Mouse (Mus musculus) forebrain, embryonic 16.5 days (tissue): ENCODE measurements around the gene Gm20481. TPM values are rescaled to one million over a fixed set of nuclear protein-coding genes. Genes with fewer than 3 reads are reported as not detected.
A peak's percentile ranks its signal among the peaks of the same experiment; 100 is the strongest.
"Not testable (repeated sequence)": the region's sequence is repeated elsewhere in the genome, so short reads cannot be mapped to it uniquely, and the experiment has no call there.

ENCODE experiments used
- ATAC-seq: fragments of 200-750 bp; cut with Nextera tagmentation; 2 replicates; pipeline ENCODE4 v1.8.0; 2017; ENCODE audit warnings: mild to moderate bottlenecking, moderate library complexity
- H3K27ac ChIP-seq: fragments of 300-500 bp; sonication (generic); 2 replicates; pipeline ENCODE4 v1.5.1; 2014; ENCODE audit warnings: low read length, control low read depth
- H3K27me3 ChIP-seq: fragments of 300-500 bp; sonication (generic); replicated peaks from 2 replicates; pipeline ENCODE4 v1.6.1; 2014; ENCODE audit warnings: low read length; ENCODE audit not compliant: control insufficient read depth, insufficient read depth
- H3K36me3 ChIP-seq: fragments of 300-500 bp; sonication (generic); 2 replicates; pipeline ENCODE4 v1.6.1; 2014; ENCODE audit not compliant: control insufficient read depth, insufficient read depth
- H3K4me1 ChIP-seq: fragments of 300-500 bp; sonication (generic); replicated peaks from 2 replicates; pipeline ENCODE4 v1.6.1; 2014; ENCODE audit warnings: low read length; ENCODE audit not compliant: control insufficient read depth, insufficient read depth
- H3K4me2 ChIP-seq: fragments of 300-500 bp; sonication (generic); 2 replicates; pipeline ENCODE4 v1.6.1; 2014; ENCODE audit warnings: mild to moderate bottlenecking, low read length, control low read depth
- H3K4me3 ChIP-seq: fragments of 300-500 bp; sonication (generic); replicated peaks from 2 replicates; pipeline ENCODE4 v1.5.1; 2014; ENCODE audit warnings: mild to moderate bottlenecking, low read length, control low read depth
- H3K9ac ChIP-seq: fragments of 300-500 bp; sonication (generic); replicated peaks from 2 replicates; pipeline ENCODE4 v1.6.1; 2014; ENCODE audit warnings: low read depth, low read length, control low read depth
- H3K9me3 ChIP-seq: fragments of 300-500 bp; sonication (generic); 2 replicates; pipeline ENCODE4 v1.6.1; 2016; ENCODE audit warnings: low read length; ENCODE audit not compliant: control insufficient read depth
- WGBS: fragments of 180-500 bp; shearing (Covaris S2); extraction: QIAGEN DNeasy Blood & Tissue Kit; methylation state at CpG from one replicate; pipeline ENCODE4 v1.1.7; 2014; 5-methylcytosine and 5-hydroxymethylcytosine counted together
- polyA plus RNA-seq: library from polyadenylated mRNA; unstranded; fragments of >200 nt; fragmentation: Nextera tagmentation; extraction: Ambion mirVana; gene quantifications from 2 replicates; pipeline ENCODE4 v1.2.1, GENCODE M21; 2015

The Gm20481 gene
- polyA plus RNA-seq = not detected in 2 replicates

GRCm38 (mm10) chr17:34969822-34970221 is at the start of gene Gm20481:
Gene Gm20481 (plus strand): TSS chr17:34969912.
- H3K27me3 ChIP-seq = peaks cover 18% of the 10 kb centered on the region
- not testable (repeated sequence) for H3K4me3 ChIP-seq, H3K36me3 ChIP-seq, ATAC-seq, H3K27ac ChIP-seq, H3K9ac ChIP-seq, H3K9me3 ChIP-seq, H3K4me1 ChIP-seq, H3K4me2 ChIP-seq
- WGBS = 70% methylated on average over 6 of the region's 11 CpGs

GRCm38 (mm10) chr17:34922939-34923338 is 46.8 kb upstream of the Gm20481 start:
- Histone ChIP-seq H3K27ac (no peak overlapping the region), H3K4me1 (no peaks in the 10 kb centered on the region), H3K4me2 (no peak overlapping the region), H3K9ac (no peak overlapping the region), H3K36me3 (no peaks in the 10 kb centered on the region), H3K9me3 (no peaks in the 10 kb centered on the region), H3K4me3 (no peak overlapping the region), H3K27me3 (no peaks in the 10 kb centered on the region)
- ATAC-seq = no peak
- WGBS = 52% methylated on average over 6 of the region's 6 CpGs

GRCm38 (mm10) chr17:34924258-34924657 is 45.5 kb upstream of the Gm20481 start:
- 65% methylated on average over 5 of the region's 5 CpGs for WGBS
- no peak for ATAC-seq
- Histone ChIP-seq H3K9me3 (no peaks in the 10 kb centered on the region), H3K36me3 (no peaks in the 10 kb centered on the region), H3K27ac (no peak overlapping the region), H3K27me3 (no peaks in the 10 kb centered on the region), H3K4me1 (no peaks in the 10 kb centered on the region), H3K4me3 (no peak overlapping the region), H3K4me2 (no peak overlapping the region), H3K9ac (no peak overlapping the region)

- no peaks in the 10 kb centered on the region for H3K36me3 ChIP-seq
- 86% methylated on average over 18 of the region's 18 CpGs for WGBS
- no peak for ATAC-seq
These were observed 42.2 kb upstream of the Gm20481 start for GRCm38 (mm10) chr17:34927306-34928019.

DNA sequence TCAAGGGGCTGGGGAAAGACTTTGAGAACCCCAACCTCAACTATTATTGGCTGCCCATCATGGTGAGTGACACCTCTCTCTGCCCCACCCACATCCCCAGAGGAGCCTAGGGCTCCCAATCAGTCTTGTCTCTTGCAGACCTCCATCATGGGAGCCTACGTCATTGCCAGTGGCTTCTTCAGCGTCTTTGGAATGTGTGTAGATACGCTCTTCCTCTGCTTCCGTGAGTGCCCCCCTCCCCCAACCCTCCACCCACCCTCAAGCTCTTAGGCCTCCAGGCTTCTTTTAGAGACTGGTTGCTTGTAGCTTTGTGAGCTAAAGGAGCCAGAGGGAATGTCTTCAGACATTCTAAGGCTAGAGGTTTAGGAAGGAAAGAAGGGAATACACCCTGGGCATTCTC is 40.9 kb upstream of the Gm20481 start:
- Histone ChIP-seq H3K27me3 (no peaks in the 10 kb centered on the region), H3K9ac (no peak overlapping the region), H3K4me2 (no peak overlapping the region), H3K36me3 (no peaks in the 10 kb centered on the region), H3K4me1 (peaks cover 9% of the 10 kb centered on the region), H3K4me3 (no peak overlapping the region), H3K9me3 (no peaks in the 10 kb centered on the region), H3K27ac (no peak overlapping the region)
- no peak for ATAC-seq
- 83% methylated on average over 4 of the region's 4 CpGs for WGBS

More at GRCm38 (mm10) chr17:34927306-34928019, 42.2 kb upstream of the Gm20481 start:
- H3K9me3 ChIP-seq = no peaks in the 10 kb centered on the region
- H3K9ac ChIP-seq = no peak overlapping the region
- peaks cover 9% of the 10 kb centered on the region for H3K4me1 ChIP-seq
- no peak overlapping the region for H3K27ac ChIP-seq
- no peaks in the 10 kb centered on the region for H3K27me3 ChIP-seq
- no peak overlapping the region for H3K4me2 ChIP-seq
- H3K4me3 ChIP-seq = no peak overlapping the region

DNA sequence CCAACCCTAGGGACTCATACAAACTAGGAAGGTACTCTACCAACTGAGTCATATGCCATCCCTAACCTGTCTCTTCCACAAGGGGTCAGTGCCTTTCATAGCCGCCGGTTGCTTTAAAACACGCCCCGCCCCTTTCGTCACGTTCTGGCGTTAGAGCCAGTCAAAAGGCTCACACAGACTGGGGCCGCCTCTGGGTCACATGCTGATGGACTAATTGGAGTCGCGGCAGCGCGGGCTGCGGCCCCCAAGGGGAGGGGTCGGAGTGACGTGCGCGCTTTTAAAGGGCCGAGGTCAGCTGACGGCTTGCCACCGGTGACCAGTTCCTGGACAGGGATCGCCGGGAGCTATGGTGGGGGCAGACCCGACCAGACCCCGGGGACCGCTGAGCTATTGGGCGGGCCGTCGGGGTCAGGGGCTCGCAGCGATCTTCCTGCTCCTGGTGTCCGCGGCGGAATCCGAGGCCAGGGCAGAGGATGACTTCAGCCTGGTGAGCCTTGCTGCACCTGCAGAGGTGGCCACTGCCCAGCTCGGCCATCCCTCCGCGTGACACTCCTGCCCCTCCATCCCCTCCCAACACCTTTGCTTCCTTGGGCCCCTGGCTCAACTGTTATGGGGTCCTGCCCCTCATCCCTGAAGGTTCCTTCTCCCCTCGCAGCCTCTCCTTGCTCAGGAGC is 38.5 kb upstream of the Gm20481 start, which contains the start of gene Neu1:
TSS of gene Neu1 (plus strand) at position 193 of the 674 bp plus-strand sequence.
- peak within 1 kb of the TSS; percentile 63 for H3K4me3 ChIP-seq
- H3K27ac ChIP-seq = no peak within 1 kb of the TSS
- H3K9ac ChIP-seq = peak within 1 kb of the TSS; percentile 88
- H3K4me2 ChIP-seq = peak within 1 kb of the TSS; percentile 97
- no peaks in the 10 kb centered on the region for H3K27me3 ChIP-seq
- 0% methylated on average over 38 of the region's 38 CpGs for WGBS
- H3K36me3 ChIP-seq = no peaks in the 10 kb centered on the region; the same call in 1 of the 2 replicates
- ATAC-seq = peak; percentile 98
- H3K9me3 ChIP-seq = no peaks in the 10 kb centered on the region
- peaks cover 9% of the 10 kb centered on the region for H3K4me1 ChIP-seq

DNA sequence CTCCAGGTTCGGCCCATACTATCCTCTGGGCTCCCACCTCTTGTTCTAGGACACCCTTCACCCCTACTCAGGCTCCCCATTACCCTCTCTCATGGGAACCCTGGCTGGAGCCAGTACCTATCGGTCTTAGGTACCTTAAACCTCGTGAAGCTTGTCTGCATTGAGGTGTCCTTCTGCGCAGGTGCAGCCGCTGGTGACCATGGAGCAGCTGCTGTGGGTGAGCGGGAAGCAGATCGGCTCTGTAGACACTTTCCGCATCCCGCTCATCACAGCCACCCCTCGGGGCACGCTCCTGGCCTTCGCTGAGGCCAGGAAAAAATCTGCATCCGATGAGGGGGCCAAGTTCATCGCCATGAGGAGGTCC is 38.0 kb upstream of the Gm20481 start:
- Histone ChIP-seq H3K4me2 (peak overlapping the region; percentile 97), H3K4me1 (peaks cover 9% of the 10 kb centered on the region), H3K9me3 (no peaks in the 10 kb centered on the region), H3K27ac (no peak overlapping the region), H3K36me3 (no peaks in the 10 kb centered on the region; the same call in 1 of the 2 replicates), H3K9ac (peak overlapping the region; percentile 88), H3K27me3 (no peaks in the 10 kb centered on the region), H3K4me3 (peak overlapping the region; percentile 63)
- ATAC-seq = no peak
- WGBS = 15% methylated on average over 14 of the region's 14 CpGs

DNA sequence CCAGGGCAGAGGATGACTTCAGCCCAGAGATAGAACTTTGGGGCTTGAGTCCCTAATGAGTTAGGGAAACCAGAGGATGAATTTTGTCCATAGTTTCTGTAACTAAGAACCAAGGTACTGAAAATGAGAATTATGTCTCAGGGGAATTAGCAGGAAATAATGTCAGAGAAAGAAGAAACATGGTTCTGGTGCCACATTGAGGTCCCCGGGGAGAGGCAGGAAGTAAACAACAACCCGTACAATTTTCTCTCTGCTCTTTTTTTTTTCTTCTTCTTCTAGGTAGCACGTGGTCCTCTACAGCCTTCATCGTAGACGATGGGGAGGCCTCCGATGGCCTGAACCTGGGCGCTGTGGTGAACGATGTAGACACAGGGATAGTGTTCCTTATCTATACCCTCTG is 37.4 kb upstream of the Gm20481 start:
- Histone ChIP-seq H3K27me3 (no peaks in the 10 kb centered on the region), H3K4me1 (peaks cover 9% of the 10 kb centered on the region), H3K9me3 (no peaks in the 10 kb centered on the region), H3K4me3 (peak overlapping the region; percentile 63), H3K27ac (no peak overlapping the region), H3K9ac (peak overlapping the region; percentile 88), H3K36me3 (no peaks in the 10 kb centered on the region; the same call in 1 of the 2 replicates), H3K4me2 (peak overlapping the region; percentile 97)
- ATAC-seq = no peak
- 95% methylated on average over 8 of the region's 8 CpGs for WGBS

DNA sequence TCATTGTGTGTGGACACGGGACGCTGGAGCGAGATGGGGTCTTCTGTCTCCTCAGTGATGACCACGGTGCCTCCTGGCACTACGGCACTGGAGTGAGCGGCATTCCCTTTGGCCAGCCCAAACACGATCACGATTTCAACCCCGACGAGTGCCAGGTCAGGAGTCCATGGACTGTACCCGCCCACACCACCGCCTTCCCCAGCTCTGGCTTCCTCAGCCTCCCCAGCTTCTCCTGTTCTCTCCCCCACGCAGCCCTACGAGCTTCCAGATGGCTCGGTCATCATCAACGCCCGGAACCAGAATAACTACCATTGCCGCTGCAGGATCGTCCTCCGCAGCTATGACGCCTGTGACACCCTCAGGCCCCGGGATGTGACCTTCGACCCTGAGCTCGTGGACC is 35.7 kb upstream of the Gm20481 start:
- peaks cover 9% of the 10 kb centered on the region for H3K4me1 ChIP-seq
- no peak overlapping the region for H3K27ac ChIP-seq

More for the DNA sequence above, 35.7 kb upstream of the Gm20481 start:
- ATAC-seq = no peak
- Histone ChIP-seq H3K36me3 (no peaks in the 10 kb centered on the region; the same call in 1 of the 2 replicates), H3K4me3 (no peak overlapping the region), H3K9me3 (no peaks in the 10 kb centered on the region), H3K9ac (no peak overlapping the region), H3K27me3 (no peaks in the 10 kb centered on the region), H3K4me2 (no peak overlapping the region)
- 76% methylated on average over 24 of the region's 24 CpGs for WGBS
